Mouse (Mus musculus) liver, embryonic 14 days (tissue): ENCODE measurements around the gene Cspg4. TPM values are rescaled to one million over a fixed set of nuclear protein-coding genes. Genes with fewer than 3 reads are reported as not detected.

Source experiments
- polyA plus RNA-seq: library from polyadenylated mRNA; depleted of rRNA; stranded (reverse); fragments of >200 nt; gene quantifications from 2 replicates; pipeline ENCODE4 v1.2.3, GENCODE M21; 2012; rRNA removed

The Cspg4 gene
- 0.10 and 0.32 TPM in 2 replicates for polyA plus RNA-seq

DNA sequence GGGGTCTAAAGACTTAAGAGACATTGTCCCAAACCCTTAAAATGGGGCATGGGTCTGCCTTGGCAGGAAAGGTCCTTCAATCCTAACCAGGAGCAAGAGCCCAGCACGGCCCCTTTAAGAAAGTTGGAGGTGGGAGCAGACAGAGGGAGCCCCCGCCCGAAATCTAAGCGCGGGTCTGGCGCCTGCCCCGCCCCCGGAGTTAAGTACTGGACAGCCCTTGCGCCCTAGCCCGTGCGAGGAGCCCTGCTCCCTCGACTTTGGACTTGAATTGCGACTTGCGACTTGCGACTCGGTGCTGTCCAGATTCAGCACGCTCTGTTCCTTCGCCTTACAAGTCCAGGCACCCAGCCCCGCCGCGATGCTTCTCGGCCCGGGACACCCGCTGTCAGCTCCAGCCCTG lies at the start of gene Cspg4:
Gene Cspg4 (plus strand): TSS at position 202 of the 400 bp plus-strand sequence.

DNA sequence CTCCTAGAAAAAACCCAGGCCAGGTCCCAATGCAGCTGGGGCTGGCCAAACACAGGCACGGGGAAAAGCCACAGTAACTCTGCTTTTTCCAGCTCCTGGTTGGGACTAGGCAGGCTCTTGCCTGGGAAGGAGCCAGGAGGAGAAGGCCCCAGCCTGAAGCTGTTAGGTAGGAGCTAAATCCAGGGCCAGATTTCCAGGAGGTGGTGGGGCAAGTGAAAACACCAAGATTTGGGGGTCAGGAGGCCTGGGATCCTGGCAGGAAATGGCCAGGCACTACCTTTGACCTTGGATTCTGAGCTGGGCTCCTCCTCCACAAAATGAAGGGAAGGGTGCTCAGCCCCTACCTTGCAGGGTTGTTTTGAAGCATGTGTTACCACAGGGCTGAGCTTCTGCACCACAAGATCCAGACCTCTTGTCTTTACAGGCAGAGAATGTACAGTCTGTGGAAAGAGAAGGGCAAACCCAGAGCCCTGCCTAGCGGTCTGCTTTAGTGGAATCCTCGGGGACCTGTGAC lies 560 bp upstream of the Cspg4 start, which contains the start of gene Odf3l1:
Gene Odf3l1 (minus strand): TSS at position 464 of the 514 bp plus-strand sequence.

DNA sequence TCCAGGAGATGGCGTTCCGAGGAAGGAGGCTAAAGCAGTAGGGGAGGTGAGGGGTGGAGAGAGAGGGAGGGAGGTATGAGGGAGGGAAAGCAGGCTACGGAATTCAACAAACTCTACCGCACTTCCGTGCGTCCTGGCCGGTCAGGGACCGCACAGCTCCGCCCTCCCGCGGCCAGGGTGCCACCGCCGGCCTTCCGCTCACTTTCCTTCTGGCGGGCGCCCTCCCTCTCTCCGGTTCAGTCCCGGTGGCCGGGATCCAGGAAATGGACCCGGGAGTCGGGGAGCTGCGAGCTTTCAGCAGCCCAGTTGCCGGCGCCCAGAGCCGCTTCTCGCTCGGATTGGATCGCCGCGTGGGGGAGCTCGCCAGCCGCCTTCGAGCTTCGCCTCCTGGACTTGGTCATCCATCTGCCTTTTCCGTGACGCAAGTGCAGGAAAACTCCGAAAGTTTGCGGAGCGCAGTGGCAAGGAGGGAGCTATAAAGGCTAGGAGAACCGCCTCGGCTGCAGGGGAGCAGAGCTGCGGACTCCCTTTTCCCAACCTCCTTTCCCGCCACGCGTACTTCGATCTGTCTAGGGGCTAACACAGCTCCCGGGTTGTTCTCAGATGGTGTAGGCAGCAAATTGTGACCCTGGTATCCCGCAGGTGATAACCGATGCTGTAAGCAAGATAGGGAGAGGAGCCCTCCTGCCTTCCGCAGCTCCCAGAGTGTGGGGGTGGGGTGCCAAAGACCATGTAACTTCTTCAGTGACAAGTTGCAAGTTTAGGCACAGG lies 63.4 kb downstream of the Cspg4 start, which contains the start of gene Snx33:
Gene Snx33 (minus strand): TSS at position 331 of the 771 bp plus-strand sequence.

DNA sequence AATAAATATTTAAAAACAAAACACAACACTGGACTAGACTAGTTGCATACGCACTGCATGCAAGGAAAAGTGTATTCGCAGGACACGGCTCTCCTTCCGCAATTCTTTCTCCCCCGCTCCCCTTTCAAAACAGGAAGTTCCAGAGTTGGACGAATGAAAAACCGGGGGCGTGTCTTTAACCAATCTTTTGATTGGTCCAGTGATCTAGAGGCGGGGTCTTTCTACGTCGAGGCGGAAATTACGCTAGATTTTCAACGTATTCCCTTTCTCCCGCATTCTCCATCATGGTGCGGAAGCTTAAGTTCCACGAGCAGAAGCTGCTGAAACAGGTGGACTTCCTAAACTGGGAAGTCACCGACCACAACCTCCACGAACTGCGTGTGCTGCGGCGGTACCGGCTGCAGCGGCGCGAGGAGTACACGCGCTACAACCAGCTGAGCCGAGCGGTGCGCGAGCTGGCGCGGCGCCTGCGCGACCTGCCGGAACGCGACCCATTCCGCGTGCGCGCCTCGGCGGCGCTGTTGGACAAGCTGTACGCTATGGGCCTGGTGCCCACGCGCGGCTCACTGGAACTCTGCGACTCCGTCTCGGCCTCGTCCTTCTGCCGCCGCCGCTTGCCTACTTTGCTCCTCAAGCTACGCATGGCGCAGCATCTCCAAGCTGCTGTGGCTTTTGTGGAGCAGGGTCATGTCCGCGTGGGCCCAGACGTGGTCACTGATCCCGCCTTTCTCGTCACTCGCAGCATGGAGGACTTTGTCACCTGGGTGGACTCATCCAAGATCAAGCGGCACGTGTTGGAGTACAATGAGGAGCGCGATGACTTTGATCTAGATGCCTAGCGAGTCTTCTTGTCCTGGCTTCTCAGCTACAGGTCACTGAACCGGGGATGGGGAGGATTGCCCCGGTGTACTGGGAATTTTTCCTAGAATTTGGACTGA lies 72.7 kb downstream of the Cspg4 start, which contains the start of gene Imp3:
Gene Imp3 (plus strand): TSS at position 253 of the 938 bp plus-strand sequence.

Other genes starting within 250 kb of the Cspg4 start
- gene Lingo1, start 68.6 kb upstream of the Cspg4 start, polyA plus RNA-seq: 0.51 and 0.61 TPM in 2 replicates
- 0.05 TPM in 1 of 2 replicates, not detected in the other for gene Odf3l1, start 354 bp upstream of the Cspg4 start, polyA plus RNA-seq
- 0.77 and 0.78 TPM in 2 replicates for gene Snx33, start 63.3 kb downstream of the Cspg4 start, polyA plus RNA-seq
- 67.7 and 73.2 TPM in 2 replicates for gene Imp3, start 72.4 kb downstream of the Cspg4 start, polyA plus RNA-seq
- 4.6 and 5.3 TPM in 2 replicates for gene Snupn, start 85.8 kb downstream of the Cspg4 start, polyA plus RNA-seq
- gene Ptpn9, start 129.9 kb downstream of the Cspg4 start, polyA plus RNA-seq: 3.1 and 3.3 TPM in 2 replicates
- gene Sin3a, start 207.0 kb downstream of the Cspg4 start, polyA plus RNA-seq: 16.8 and 19.1 TPM in 2 replicates